Mouse (Mus musculus): ENCODE results near the gene Atp5s.

Atp5s gene

DNA sequence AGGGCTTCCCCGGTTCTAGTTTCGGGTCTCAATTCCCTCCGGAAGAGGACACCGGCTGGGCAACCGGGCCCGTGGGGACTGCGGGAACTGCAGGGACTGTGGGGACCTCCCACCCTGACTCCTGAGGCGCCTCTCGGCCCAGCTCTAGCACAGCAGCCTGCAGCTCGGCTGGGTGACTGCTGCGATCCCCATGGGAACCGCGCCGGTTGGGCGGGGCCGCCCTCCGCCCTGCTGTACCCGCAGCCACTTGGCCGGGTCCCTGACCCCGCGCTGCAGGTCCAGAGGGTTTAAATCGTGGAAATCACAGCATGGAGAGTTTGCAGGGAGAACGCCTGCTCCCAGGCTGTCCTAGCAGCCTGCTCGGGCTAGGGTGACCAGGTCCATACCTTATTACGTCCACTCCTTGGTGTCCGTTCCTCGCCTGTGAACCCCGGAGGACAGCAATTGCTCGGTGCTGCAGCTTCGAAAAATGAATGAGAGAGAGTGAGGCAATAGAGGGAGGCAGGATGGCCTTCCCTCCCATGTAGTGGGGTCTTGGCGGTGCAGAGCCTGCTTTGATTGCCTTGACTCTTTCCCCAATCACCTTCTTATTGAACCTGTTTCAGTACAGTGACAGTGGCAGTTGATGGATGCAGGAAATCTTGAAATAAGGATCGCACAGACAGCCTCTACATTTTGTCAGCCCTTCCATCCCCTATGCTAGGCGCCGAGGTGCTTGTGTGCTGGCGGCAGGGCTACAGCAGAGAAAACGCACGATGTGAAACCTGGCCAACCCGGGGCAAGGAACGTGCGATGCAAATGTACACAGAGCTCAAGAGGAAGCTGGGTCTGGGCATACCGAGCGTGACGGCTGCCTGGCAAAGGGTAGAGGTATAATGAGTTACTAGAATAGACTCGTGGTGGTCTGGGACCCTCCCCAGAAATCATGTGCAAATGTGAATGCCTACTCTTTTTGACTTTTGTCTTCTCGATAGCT is 66.1 kb downstream of the Atp5s start, which contains the start of gene Cdkl1:
Cdkl1 (minus strand) TSS at position 738 of the 976 bp plus-strand sequence.
- POLR2A ChIA-PET = interaction anchor here in 3 of 4 experiments (0.6 to 1.7 kb wide), 7 partner anchors 9 to 117 kb away, joined by 3 to 5 read pairs (median 3); partner anchors contain the start of gene Map4k5 (in 1 of the 3)
- CTCF ChIA-PET = interaction anchor here in 2 of 4 experiments (0.5 to 1.6 kb wide), 3 partner anchors 19 to 34 kb away, joined by 4 to 6 read pairs (median 5); no protein-coding TSS in a partner anchor

Measured in embryonic stem cell, embryonic (primary cell).